Mouse (Mus musculus) C2C12 (cell line): ENCODE measurements around the gene Samd10. TPM values are rescaled to one million over a fixed set of nuclear protein-coding genes. Genes with fewer than 3 reads are reported as not detected.

Source experiments
- H3K27me3 ChIP-seq: one replicate; pipeline ENCODE4 v1.6.1; 2011; ENCODE audit not compliant: control insufficient read depth, insufficient read depth, insufficient read length
- H3K36me3 ChIP-seq: one replicate; pipeline ENCODE4 v1.6.1; 2011; ENCODE audit not compliant: control insufficient read depth, insufficient read depth
- H3K4me3 ChIP-seq: one replicate; pipeline ENCODE4 v1.5.1; 2011; ENCODE audit warnings: mild to moderate bottlenecking, control low read depth; ENCODE audit not compliant: poor library complexity, insufficient read depth, severe bottlenecking
- H3K79me2 ChIP-seq: one replicate; pipeline ENCODE4 v1.6.1; 2011; ENCODE audit not compliant: control insufficient read depth, insufficient read depth
- H3K79me3 ChIP-seq: one replicate; pipeline ENCODE4 v1.6.1; 2011; ENCODE audit warnings: low read depth, control low read depth
- H3ac ChIP-seq: one replicate; pipeline ENCODE3; 2011; ENCODE audit warnings: low read depth; ENCODE audit not compliant: control insufficient read depth, insufficient read length
- CEBPB ChIP-seq: IDR thresholded peaks from one replicate; pipeline ENCODE4 v1.6.1; 2011; ENCODE audit warnings: low read depth, mild to moderate bottlenecking, control low read depth, moderate library complexity
- CTCF ChIP-seq: IDR thresholded peaks from one replicate; pipeline ENCODE4 v1.5.1; 2011; ENCODE audit not compliant: control insufficient read depth, insufficient read depth, insufficient read length
- FOSL1 ChIP-seq: IDR thresholded peaks from one replicate; pipeline ENCODE4 v1.8.0; 2011; ENCODE audit warnings: mild to moderate bottlenecking, low read length; ENCODE audit not compliant: poor library complexity, insufficient read depth, severe bottlenecking
- MAX ChIP-seq: IDR thresholded peaks from one replicate; pipeline ENCODE4 v1.6.1; 2011; ENCODE audit warnings: mild to moderate bottlenecking, control low read depth
- MYOD1 ChIP-seq: IDR thresholded peaks from one replicate; pipeline ENCODE4 v1.6.1; 2011; ENCODE audit warnings: low read depth; ENCODE audit not compliant: control insufficient read depth, insufficient read length
- MYOG ChIP-seq: IDR thresholded peaks from one replicate; pipeline ENCODE4 v1.6.1; 2011; ENCODE audit not compliant: control insufficient read depth, insufficient read length; ENCODE audit errors: extremely low read depth
- USF1 ChIP-seq: IDR thresholded peaks from one replicate; pipeline ENCODE4 v1.6.1; 2011; ENCODE audit warnings: low read depth, mild to moderate bottlenecking, control low read depth, moderate library complexity
- polyA plus RNA-seq: library from polyadenylated mRNA; unstranded; fragments of >200 nt; fragmentation: generic; extraction: Trizol; gene quantifications from one replicate; pipeline ENCODE4 v1.2.1, GENCODE M21; 2012; ENCODE audit warnings: missing spikeins

Gene Samd10
- polyA plus RNA-seq, 1 experiment: 1.1 TPM

DNA sequence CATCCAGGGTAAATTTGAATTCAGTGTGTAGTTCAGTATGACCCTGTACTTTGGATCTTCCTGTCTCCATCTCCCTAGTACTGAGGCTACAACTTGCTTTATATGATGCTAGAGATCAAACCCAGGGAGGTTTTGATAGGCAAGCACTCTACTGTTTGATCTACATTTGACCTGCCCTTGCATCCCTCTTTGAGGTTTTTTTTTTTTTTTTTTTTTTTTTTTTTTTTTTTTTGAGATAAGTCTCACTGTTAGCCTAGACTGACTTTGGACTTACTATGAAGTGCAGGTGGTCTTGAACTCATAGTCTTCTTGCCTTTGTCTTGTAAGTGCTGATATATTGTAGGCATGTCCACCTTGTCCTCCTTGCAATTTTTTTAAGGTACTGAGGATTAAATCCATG lies 29.5 kb upstream of the Samd10 start:
- TF ChIP-seq MAX (no peak), CEBPB (no peak), MYOG (no peak), FOSL1 (no peak), USF1 (no peak), MYOD1 (no peak), CTCF (no peak)
- peaks cover 37% of the 10 kb centered on the region for H3K36me3 ChIP-seq
- no peaks in the 10 kb centered on the region for H3K27me3 ChIP-seq
- no peaks in the 10 kb centered on the region for H3K79me2 ChIP-seq
- no peak overlapping the region for H3K4me3 ChIP-seq
- H3ac ChIP-seq: no peak overlapping the region
- H3K79me3 ChIP-seq: no peaks in the 10 kb centered on the region

DNA sequence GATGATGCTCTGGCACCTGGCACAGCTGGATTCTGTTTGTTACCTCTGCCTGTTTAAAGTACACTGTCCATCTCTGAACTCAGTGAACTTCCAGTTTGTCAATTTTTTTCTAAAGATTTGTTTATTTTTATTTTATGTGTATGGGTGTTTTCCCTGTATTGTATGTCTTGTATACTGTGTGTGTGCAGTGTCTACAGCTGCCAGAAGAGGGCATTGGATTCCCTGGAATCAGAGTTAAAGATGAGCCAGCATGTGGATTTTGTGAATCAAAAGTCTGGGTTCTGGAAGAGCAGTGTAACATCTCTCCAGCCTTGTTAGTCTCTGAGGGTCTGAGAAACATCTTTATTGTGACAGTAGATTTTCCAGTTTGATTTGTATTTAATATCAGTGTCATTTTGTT lies 24.4 kb upstream of the Samd10 start:
- TF ChIP-seq FOSL1: no peak
- no peak for TF ChIP-seq MYOG
- TF ChIP-seq MAX: no peak
- no peak for TF ChIP-seq CTCF
- TF ChIP-seq MYOD1: no peak
- no peak for TF ChIP-seq CEBPB
- TF ChIP-seq USF1: no peak
- Histone ChIP-seq H3K36me3 (peaks cover 37% of the 10 kb centered on the region), H3K27me3 (no peaks in the 10 kb centered on the region), H3ac (no peak overlapping the region), H3K79me3 (no peaks in the 10 kb centered on the region), H3K4me3 (no peak overlapping the region), H3K79me2 (no peaks in the 10 kb centered on the region)

DNA sequence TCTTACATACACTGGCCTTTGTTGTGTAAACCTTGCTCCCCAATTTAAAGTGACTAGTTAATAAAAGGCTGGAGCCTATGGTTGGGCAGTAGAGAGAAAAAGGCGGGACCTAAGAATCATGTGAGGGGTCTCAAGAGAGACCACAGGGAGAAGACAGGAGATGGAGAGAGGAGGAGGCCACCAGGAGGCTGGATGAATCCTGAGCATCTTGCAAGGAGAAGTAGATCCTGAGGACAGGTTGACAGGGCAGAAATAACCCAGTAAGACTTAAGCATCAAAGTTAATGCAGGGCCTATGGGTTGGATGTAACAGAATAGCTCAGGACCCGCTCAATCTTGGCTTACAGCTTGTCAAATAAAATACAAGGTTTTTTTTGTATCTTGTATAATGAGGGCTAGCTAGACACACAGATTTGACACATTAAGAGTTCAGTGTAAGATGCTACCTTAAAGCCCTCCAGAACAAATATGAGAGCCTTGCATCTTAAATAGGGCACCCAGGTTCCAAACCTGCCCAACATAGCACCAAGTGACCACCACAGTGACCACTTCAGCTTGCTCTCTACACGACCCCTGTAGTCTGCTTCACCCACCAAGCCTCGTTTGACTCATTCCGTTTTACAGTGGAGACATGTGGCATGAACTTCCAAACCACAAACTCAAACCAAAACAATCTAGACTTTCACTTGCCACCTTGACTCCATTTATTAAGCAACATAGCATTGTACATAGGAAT lies 19.9 kb upstream of the Samd10 start:
- H3ac ChIP-seq: no peak overlapping the region
- no peak for TF ChIP-seq MYOD1
- no peak for TF ChIP-seq USF1
- TF ChIP-seq CEBPB: no peak
- TF ChIP-seq MAX: no peak
- no peak for TF ChIP-seq MYOG
- no peak for TF ChIP-seq CTCF
- no peak for TF ChIP-seq FOSL1
- H3K27me3 ChIP-seq: no peaks in the 10 kb centered on the region
- peaks cover 3% of the 10 kb centered on the region for H3K79me3 ChIP-seq
- H3K36me3 ChIP-seq: peaks cover 61% of the 10 kb centered on the region
- H3K4me3 ChIP-seq: no peak overlapping the region
- H3K79me2 ChIP-seq: peaks cover 9% of the 10 kb centered on the region

DNA sequence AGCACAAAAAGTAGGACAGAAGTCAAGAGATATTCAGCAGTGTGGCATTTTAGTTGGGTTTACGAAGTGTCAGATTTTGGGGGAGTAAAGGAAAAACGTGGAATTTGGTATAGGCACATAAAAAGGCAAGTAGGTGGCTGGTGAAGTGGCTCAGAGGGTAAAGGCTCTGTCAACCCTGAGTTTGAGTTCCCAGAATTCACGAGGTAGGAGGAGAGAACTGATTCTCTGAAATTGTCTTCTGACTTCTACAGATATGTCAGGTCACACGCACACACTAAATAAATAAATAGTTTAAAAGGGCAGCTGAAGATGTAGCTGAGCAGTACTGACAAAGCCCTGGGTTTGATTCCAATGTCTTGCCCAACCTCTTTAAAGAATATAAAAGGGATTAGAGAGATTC lies 3.4 kb upstream of the Samd10 start:
- H3K79me2 ChIP-seq: peaks cover 53% of the 10 kb centered on the region
- no peak for TF ChIP-seq CTCF
- TF ChIP-seq FOSL1: no peak
- H3ac ChIP-seq: no peak overlapping the region
- no peaks in the 10 kb centered on the region for H3K27me3 ChIP-seq
- peaks cover 37% of the 10 kb centered on the region for H3K79me3 ChIP-seq
- no peak overlapping the region for H3K4me3 ChIP-seq
- no peaks in the 10 kb centered on the region for H3K36me3 ChIP-seq

DNA sequence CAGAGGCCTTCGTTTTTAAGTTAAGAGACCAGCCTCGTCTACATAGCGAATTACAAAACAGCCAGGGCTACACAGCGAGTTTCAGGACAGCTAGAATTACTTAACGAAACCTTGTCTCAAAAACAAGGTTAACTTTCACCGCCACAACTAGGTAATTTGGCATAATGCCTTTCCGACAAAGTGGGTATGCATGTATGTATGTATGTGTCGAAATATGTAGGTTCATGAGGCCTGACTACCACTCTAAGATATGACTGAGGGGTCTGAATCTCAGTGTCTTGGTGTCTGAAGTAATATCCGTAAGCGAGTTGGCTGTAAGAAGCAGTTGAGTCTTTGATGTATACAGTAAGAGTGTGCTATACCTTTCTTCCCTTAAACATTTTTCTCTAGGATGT lies 2.7 kb upstream of the Samd10 start:
- Histone ChIP-seq H3ac (peak overlapping the region; percentile 21), H3K79me3 (peaks cover 35% of the 10 kb centered on the region), H3K4me3 (peak overlapping the region; percentile 99), H3K79me2 (peaks cover 49% of the 10 kb centered on the region), H3K36me3 (no peaks in the 10 kb centered on the region), H3K27me3 (no peaks in the 10 kb centered on the region)
- no peak for TF ChIP-seq CTCF

DNA sequence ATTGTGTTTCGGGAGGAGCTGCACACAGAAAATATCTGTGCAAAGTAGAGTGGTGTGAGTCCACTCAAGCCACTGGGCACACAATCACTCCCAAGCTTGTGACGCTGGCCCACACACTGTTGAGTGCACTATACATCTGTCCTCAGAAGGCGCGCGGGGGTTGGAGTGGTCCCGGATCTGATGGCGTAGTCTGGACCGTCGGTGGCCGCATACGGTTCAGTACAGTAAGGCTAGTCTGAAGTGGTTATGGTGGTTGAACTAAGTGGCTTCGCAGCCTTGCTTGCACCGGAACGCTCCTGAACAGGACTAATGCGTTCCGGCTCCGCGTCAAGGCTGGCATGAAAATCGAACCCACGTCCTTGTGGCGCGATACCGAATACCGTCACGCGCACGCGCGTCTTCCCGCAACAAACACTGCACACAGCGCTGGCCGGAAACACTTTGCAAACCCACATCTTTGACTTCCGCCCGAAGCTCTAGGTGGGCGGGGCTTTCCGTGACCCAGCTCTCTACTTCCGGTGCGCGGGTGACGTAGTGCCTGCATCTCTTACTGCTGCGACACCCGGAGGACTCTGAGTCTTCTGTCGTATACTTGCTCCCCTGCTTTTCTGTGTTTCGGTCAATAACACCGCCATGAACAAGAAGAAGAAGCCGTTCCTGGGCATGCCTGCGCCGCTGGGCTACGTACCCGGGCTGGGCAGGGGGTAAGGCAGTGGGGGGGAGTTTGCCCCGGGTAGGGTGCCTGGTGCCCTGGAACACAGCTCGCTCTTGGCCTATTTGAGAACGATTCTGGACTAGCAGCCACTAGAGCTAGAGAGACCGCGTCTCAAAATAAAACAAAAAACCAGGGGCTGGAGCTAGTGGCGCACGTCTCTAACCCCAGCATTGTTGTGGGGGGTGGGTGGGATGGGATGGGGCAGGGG lies 2.1 kb upstream of the Samd10 start:
- TF ChIP-seq MAX (peak; percentile 28), USF1 (no peak), CEBPB (no peak)
- H3K79me3 ChIP-seq: peaks cover 32% of the 10 kb centered on the region
- no peaks in the 10 kb centered on the region for H3K36me3 ChIP-seq
- H3ac ChIP-seq: peak overlapping the region; percentile 87
- H3K79me2 ChIP-seq: peaks cover 46% of the 10 kb centered on the region
- H3K4me3 ChIP-seq: peak overlapping the region; percentile 99
- no peaks in the 10 kb centered on the region for H3K27me3 ChIP-seq
